Mouse (Mus musculus) adrenal gland, postnatal 14 days (tissue): Measurements from ENCODE around the gene Sh3glb1. TPM values are rescaled to one million over a fixed set of nuclear protein-coding genes. Genes with fewer than 3 reads are reported as not detected.

ENCODE experiments used
- DNase-seq: peaks from one replicate; pipeline ENCODE4 v3.0.0; 2021; ENCODE audit warnings: mixed read lengths
- total RNA-seq: library from RNA; stranded (reverse); gene quantifications from 2 replicates; pipeline ENCODE4 v1.2.3, GENCODE M21; 2021

Sh3glb1 gene
- total RNA-seq, 1 experiment from 2014 or later = 266 TPM

- DNase-seq = no peak
Observed at GRCm38 (mm10) chr3:144669944-144670874, 49.9 kb downstream of the Sh3glb1 start.

GRCm38 (mm10) chr3:144669457-144669864 is 50.7 kb downstream of the Sh3glb1 start:
- no peak for DNase-seq

- no peak for DNase-seq
Observed at GRCm38 (mm10) chr3:144668949-144669348, 51.2 kb downstream of the Sh3glb1 start.

- no peak for DNase-seq
Observed at GRCm38 (mm10) chr3:144668039-144668438, 52.1 kb downstream of the Sh3glb1 start.

GRCm38 (mm10) chr3:144664363-144665299 is 55.5 kb downstream of the Sh3glb1 start:
- DNase-seq = peak; percentile 77

- DNase-seq = no peak
Observed at GRCm38 (mm10) chr3:144663415-144664093, 56.6 kb downstream of the Sh3glb1 start.

- no peak for DNase-seq
Observed at GRCm38 (mm10) chr3:144662215-144662852, 57.8 kb downstream of the Sh3glb1 start.

- no peak for DNase-seq
Observed at GRCm38 (mm10) chr3:144661439-144661838, 58.7 kb downstream of the Sh3glb1 start.

- no peak for DNase-seq
Observed at GRCm38 (mm10) chr3:144644202-144644601, 75.9 kb downstream of the Sh3glb1 start.

- DNase-seq = peak; percentile 71
Observed at GRCm38 (mm10) chr3:144643301-144643871, 76.7 kb downstream of the Sh3glb1 start.

GRCm38 (mm10) chr3:144642141-144642540 is 78.0 kb downstream of the Sh3glb1 start:
- no peak for DNase-seq

GRCm38 (mm10) chr3:144640033-144640432 is 80.1 kb downstream of the Sh3glb1 start:
- no peak for DNase-seq

- no peak for DNase-seq
Observed at GRCm38 (mm10) chr3:144639387-144639786, 80.7 kb downstream of the Sh3glb1 start.

GRCm38 (mm10) chr3:144638110-144638509 is 82.0 kb downstream of the Sh3glb1 start:
- no peak for DNase-seq

GRCm38 (mm10) chr3:144635236-144635635 is 84.9 kb downstream of the Sh3glb1 start:
- DNase-seq = no peak

Other genes with a start within 250 kb of the Sh3glb1 start
- 16.1 and 18.3 TPM in 2 replicates for gene Hs2st1, start 150.2 kb downstream of the Sh3glb1 start, total RNA-seq
- 256 and 261 TPM in 2 replicates for gene Selenof, start 150.0 kb downstream of the Sh3glb1 start, total RNA-seq
- 8.4 and 8.9 TPM in 2 replicates for gene Clca3a1, start 40.6 kb upstream of the Sh3glb1 start, total RNA-seq
- 0.11 and 0.19 TPM in 2 replicates for gene Clca3a2, start 99.2 kb upstream of the Sh3glb1 start, total RNA-seq
- gene Clca3b, start 129.0 kb upstream of the Sh3glb1 start, total RNA-seq = not detected in 2 replicates
- gene Clca4b, start 212.2 kb upstream of the Sh3glb1 start, total RNA-seq = not detected in 2 replicates